Mouse (Mus musculus): ENCODE measurements around the gene Dao. TPM values are rescaled to one million over a fixed set of nuclear protein-coding genes. Genes with fewer than 3 reads are reported as not detected.

The Dao gene
- polyA plus RNA-seq, 2 experiments from 2014 or later: 0.48 TPM; not detected in 1

DNA sequence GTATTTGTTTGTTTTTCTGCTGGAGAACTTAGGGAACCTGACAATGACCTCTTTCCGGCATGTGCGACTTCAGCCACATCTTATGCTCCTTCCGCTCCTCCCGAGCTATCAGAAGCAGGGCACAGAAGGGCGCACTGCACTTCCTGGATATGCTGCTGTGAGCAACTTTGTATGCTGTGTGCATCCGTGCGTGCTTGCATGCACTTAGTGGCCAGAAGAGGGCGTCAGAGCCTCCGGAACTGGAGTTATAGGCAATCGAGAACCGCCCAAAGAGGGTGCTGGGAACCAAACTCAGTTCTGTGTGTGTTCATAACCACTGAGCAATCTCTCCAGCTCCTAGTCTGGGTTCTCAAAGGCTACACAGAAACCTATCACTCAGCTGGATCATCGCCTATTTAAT is 27.1 kb downstream of the Dao start:
- no peak for ATAC-seq

DNA sequence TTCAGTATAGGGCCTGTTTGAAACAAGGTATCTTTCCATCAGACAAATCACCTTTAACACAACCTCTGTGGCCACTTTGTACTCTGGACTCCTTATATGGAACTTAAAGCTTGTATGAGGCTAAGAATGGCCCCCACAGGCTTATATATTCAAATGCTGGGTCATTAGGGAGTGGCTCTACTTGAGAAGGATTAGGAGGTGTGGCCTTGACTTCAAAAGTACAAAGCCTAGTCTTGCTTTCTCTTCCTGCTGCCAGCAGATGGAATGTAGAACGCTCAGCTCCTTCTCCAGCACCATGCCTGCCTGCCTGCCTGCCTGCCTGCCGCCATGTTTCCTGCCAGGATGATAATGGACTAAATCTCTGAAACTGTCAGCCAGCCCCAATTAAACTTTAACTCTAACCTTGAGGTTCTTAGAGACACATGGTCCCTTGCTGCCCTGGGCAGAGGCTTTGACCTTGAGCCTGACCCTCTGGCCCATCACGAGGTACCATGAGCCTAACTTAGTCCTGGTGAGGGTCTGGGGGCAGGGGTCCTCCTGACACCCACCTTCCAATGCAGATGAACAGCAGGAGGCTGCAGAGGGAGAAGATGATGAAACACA is 28.8 kb downstream of the Dao start:
- ATAC-seq: no peak

DNA sequence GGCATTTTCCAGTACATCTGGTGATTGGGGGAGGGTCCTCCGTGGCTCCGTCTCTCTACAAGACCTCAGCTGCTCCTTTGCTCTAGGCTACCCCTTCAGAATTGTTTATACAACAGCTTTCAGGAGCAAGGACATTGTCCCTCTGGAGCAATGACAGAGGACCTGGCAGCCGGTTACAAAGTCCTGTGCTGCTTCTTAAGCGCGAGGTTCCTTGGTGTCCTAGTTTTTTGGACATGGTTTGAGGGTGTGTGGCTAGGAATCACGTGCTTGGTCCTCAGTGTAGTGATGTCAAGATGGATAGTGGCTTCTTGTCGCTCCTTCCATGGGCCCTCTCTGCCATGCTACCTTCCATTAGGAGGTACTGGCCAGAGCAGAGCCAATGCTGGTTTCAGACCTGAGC is 30.9 kb downstream of the Dao start:
- no peak for ATAC-seq

DNA sequence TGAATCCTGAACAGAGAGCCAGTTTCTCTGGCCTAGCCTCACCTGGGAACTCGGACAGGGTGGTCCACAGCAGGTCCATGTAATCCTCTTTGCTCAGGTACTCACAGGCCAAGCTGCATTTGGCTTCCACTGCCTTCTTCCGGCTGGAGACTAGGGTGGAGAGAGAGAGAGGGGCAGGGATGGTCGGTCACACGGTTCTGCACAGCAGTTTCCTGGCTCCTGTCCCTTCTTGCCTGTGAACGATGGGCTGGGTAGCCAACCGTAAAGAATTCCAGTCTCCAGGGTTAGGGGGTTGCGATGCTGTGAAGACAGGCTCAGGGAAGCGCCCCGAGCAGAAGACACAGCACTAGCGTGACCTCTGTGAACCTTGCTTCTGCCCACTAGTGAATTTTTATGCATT is 31.6 kb downstream of the Dao start:
- no peak for ATAC-seq

DNA sequence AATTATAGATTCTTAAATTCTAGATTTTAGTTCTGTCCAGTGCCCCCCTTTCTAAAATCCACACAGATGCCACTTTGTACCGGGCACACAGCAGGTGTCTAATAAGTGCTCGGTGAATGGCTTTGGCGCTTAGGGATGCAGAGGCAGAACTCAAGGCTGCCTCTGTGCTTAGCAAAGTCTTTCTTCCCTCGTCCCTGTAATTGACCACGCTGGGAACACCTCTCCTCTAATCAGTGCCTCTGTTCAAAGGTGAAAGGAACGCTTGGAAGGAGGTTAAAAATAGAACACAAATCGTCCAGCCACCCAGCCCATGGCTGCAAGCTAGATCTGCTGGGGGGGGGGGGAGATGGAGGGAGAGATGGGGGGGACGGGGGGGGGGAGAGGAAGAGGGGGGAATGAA is 37.0 kb downstream of the Dao start:
- no peak for ATAC-seq

DNA sequence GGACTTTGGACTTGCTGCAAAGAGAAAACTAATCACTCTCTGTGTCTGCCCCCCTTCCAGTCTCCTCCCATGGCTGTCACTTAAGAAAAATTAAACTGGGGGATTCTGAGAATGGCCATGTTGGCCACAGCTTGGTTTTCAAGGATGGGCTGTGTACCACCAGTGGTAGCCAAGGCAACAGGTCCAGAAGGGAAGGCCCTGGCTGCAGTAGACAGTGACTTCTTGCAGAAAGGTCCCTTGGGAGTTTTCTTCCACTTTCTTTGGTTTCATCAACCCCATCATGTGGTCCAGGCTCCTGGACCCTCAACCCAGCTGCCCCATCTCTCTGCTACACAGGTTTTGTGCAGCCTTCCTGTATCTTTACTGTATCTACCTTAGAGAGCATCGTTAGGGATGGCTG is 37.4 kb downstream of the Dao start:
- ATAC-seq: no peak

DNA sequence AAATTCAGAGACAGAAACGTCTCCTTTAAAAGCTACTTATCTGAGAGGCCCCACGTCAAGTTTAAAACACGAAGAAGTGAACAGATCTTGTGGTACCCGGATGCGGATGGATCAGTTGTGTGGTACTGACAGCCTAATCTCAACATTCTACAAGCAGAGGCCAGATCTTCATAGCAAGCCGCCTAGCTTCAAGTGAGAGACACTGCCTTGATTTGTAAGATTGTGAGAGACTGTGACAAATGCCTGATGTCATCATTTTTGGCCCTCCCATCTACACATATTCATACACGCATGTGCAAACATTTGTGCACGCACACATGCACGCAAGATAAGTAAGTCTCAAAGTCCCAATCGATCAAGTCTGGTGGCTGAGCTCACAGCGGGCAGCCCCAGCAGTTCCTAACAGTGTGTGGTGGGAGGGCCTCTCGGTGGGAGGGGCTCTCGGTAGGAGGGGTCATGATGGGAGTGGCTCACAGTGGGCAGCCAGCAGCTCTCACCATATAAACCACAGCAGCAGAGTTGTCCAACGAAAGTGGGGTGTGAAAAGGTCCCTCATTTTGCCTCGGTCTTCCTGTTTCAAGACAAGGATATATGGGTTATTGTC is 37.9 kb downstream of the Dao start:
- ATAC-seq: peak; percentile 40

DNA sequence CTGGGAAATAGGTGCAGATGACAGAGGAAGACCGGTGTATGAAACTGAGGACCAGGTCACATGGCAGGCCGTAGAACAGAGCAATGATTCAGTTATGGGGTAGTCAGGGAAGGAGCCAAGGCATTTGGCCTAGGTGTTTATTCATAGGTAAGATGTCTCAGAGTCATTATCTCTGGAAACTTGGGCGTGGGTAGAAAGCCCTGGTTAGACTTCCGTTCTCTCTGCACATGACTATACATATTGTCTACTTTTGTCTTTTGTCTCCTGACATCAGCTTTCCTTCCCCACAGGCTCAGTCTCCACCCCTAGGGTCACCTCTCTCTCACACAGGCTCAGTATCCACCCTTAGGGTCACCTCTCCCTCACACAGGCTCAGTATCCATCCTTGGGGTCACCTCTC is 40.3 kb downstream of the Dao start:
- peak; percentile 52 for ATAC-seq

DNA sequence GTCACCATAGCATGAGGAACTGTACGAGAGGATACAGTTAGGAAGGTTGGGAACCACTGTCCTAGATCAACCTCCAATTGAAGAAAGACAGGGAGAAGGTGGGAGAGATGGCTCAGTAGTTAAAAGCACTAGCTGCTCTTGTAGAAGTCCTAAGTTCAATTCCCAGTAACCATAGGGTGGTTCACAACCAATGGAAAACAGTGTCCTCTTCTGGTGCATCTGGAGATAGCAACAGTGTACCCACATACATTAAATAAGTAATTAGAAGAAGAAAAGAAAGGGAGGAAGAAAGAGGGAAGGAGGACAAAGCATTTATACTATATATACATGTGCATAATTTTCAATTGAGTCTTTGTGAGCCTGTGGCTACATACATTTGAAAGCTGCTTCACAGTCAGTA is 41.6 kb downstream of the Dao start:
- no peak for ATAC-seq

DNA sequence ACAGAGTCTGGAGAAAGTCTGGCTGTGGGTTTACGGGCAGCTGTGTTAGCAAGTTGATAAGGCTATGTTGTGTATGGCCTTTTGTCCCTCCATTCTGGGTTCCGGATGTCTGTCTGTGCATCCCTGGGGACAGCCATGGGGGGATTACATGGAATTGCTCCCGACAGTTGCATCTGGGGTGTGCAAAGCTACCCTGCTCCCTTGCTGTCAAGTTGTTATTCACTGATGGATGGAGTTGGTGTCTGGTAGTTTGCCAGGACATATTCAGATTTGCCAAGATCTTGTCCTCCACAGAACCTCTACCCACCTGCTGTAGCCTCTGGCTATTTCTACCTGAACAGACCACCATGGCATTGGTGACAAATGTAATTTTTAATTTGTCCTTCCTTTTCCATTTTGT is 42.6 kb downstream of the Dao start:
- no peak for ATAC-seq

DNA sequence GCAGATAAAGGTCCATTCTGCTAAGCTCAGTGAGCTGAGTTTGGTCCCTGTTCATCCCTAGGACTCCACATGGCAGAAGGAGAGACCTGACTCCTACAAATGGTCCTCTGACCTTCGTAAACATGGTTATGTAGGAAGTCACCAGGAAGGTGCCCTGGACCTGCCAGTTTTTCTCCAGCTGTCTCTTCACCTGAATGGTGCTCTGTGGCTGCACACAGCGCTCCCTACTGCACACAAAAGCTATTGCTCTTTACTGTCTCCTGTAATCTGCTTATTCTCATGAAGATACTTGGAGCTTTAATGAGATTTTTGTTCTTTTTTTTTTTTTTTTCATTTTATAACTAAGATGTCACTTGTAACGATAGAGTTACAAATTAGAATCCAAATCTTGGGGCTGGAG is 43.1 kb downstream of the Dao start:
- no peak for ATAC-seq

DNA sequence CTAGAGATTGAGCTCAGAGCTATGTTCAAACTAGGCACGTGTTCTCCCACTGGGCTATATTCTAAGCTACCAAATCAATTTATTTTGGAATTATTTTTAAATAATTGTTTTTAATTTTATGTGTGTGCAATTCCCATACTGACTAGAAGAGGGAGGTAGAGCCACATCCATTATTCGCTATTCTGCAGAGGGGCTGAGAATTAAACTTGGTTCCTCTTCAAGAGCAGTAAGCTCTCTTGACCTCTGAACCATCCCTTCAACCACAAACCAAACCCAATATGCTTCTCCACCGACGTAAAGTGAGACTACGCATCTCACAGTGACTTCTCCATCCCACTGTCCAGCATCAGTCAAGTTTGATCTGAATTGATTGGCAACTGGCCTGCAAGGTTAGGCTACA is 43.7 kb downstream of the Dao start:
- no peak for ATAC-seq

DNA sequence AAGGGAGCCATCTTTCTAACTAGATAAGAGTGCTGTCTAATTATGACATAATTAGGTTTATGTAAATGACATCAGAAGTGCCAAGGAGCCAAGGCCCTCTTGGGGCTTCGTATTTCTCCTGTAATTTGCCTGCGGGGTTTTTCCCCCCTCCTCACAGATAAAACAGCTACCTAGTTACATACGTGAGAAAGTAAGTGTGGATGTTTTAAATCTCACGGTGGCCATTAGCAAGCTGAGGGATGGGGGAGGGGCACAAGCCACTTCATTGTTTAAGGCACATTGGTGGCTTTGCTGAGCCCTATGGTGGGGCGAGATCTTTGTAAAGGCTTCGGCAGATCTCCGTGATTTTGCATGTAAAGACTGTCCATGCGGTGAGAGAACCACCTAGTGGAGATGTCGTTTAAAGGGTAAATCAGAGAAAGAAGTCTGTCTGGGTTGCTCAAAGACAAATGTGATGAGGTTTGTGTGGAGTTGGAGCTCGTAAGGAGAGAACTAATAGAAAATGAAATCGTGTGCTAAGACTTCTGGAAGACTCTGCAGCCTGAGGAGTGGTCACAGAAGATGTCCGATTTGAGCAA is 45.3 kb downstream of the Dao start:
- no peak for ATAC-seq

DNA sequence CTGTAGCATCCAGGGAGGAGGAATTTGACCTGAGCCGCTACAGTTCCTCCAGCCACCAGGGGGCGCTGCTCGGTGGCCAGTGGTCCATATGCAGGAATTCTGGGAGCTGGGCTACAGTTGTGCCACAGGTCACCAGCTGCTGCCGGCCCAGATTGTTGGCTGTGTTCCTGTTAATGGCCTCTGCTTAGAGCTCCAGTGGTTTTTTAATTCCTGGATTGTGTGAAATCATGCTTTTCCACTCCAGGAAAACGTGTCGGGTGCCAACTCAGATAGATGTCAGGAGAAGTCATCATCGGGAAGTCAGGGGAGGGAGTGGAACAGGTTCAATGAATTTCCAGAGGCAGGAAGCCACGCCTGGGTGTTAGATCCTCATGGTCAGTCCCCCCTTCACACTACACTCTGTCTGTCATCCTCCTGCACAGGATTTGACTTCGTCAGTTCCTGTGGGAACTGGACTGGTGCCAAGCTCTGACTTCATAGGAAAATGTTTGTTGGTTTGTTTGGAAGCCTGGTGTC is 48.8 kb downstream of the Dao start:
- ATAC-seq: no peak

DNA sequence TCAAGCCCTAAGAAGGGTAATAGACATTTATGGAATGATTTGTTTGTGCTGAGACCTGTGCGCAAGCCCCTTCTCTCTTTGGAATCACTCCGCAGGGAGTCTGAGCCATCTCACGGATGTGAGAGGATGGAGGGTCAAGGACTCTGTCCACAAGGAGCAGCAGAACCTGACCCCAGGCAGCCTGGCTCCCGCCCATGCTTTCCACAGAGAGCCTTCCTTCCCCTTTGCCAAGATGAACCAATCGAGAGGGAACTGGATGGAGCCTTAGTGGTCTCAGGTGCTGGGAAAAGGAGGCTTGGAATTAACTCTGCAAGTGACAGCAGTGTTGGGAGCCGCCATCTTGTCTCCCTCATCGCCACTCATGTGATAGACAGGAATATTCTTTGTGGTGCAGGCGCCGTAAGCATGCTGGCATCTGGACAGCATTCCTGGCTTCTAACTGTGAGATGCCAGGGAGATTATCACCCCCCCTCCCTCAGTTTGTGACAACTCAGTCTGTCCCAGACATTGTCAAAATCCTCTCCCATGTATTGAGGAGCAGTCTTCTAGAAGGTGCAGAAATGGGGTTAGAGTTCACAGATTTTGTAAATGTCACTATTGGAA is 53.7 kb downstream of the Dao start:
- no peak for ATAC-seq

DNA sequence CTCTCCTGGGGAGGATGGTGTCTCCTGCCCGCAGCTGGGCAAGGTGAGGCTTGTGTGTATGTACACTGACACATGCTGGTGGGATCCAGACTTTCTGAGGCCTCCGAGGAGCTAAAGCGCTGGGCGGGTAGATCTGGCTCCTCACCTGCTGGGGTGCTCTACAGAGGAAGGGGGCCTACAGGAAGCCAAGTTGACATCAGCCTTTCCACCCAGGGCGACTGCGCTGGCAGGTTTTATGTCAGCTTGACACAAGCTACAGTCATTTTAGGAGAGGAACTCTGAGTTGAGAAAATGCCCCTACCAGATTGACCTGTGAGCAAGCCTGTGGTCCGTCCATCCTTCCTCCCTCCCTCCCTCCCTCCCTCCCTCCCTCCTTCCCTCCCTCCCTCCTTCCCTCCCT is 58.2 kb downstream of the Dao start:
- no peak for ATAC-seq

DNA sequence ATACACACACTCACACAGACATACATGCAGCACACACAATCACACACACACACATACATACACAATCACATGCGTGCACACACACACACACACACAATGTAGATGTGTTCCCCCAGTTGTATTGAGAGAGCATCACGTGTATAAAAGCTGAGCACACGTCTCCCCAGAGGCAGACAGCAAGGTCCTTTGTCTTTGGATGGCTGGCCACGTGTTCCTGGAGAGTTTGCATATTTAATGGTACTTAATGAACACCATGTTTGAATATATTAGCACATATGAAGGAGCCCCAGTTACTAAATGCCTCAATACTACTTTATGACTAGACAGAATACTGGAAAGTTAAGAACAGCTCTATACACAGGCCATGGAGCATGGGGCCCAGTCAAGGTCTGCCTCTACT is 60.5 kb downstream of the Dao start:
- ATAC-seq: no peak

DNA sequence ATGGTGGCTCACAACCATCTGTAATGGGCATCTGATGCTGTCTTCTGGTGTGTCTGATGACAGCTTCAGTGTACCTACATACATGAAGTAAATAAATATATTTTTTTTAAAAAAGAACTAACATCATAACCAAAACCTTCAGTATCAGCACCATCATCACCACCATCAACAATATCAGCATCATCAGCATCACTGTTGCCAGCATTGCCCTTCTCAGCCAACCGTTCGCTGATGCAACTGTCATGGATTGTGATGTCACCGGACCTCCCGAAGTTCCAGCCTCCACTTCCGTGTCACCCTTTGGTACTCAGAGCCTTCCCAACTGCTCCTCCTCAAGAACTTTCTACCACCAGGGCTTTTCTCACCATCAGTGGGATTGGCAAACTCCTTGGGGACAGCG is 61.7 kb downstream of the Dao start, which contains the start of gene Usp30:
Gene Usp30 (plus strand): TSS at position 301 of the 400 bp plus-strand sequence.
- ATAC-seq: no peak

DNA sequence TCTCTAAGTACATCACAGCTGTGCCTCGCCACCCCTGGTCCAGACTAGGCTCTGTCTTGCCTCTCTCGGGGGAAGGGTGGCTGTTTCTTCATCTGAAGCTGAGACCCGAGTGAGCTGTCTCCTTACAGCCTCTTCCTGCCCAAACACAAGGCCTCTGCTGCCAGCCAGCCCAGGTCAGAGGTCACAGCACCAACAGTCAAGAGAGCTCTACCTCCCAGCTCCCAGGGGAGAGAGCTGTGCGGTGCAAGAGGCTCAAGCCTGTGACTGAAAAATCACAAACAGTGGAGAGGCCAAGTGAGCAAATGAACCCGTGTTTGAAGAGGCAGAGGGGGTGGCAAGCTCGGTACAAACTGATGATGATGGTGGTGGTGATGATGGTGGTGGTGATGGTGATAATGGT is 63.1 kb downstream of the Dao start:
- ATAC-seq: no peak

DNA sequence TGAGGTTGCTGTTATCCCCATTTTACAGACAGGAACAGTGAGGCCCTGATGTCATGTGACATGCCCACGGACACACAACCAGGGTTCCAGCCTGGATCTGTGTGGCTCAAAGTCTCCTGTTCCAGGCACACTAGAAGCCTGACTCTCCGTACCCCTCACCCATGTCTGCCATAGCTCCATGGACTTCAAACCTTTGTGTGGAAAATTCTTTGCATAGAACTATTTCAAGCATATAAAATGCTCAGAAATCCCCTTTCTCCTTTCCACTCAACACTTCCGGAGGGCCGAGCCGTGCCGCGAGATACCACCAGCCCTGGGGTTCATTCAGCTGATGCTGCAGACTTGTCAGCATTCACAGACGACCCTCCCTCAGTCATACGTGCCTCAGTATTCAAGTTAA is 64.0 kb downstream of the Dao start:
- no peak for ATAC-seq

DNA sequence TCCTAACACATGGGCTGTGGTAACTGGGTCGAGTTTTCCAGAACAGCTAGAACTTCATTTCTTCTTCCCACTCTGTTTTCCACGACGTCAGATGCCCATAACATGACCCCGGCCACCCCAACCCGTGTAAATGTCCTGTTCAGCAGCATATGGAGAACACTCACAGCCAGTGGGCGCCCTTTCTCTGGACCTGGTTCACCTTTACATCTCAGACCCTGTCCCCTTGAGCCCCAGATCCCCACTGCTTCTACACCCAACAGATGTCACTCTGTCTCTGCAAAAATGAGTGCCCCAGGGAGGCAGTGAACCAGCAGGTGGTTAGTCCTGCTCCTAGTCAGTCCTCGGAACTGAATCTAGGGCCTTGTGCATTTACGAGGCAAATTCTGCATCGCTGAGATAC is 64.5 kb downstream of the Dao start:
- ATAC-seq: no peak

DNA sequence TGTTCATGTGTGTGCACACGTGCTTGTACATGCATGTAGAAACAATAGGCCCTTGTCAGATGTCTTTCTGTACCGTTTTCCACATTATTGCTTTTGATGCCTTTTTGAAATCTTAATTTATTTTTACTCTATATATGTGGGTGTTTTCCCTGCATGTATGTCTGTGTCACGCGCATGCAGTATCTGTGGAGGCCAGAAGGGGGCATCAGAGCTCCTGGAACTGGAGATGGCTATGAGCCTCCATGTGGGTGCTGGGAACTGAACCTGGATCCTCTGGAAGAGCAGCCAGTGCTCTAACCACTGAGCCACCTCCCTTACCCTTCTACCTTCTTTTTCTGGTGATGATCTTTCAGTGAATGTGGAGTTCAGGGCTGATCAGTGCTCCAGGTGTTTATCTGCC is 67.4 kb downstream of the Dao start:
- ATAC-seq: no peak

DNA sequence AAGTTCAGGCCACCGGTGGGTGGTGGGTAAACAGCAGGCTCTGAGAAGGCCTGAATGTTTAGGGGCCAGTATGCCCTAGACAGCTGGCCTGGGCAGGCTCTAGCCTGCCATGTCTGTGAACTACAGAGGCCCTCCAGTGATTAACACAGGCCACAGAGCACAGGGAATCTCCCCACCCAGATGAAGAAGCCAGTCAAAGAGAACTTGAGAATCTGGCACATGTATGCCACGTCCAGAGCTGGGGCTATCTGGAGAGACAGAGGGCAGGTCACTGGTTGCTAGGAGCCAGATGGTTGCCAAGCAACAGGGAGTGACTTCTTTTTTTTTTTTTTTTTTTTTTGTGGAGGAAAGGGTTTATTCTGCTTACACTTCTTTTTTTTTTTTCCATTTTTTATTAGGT is 68.8 kb downstream of the Dao start:
- no peak for ATAC-seq

Data from activated CD4-positive, CD25-positive, alpha-beta regulatory T cell, adult 4 months (primary cell).